Mouse (Mus musculus): ENCODE data around the gene 1700024G13Rik.

1700024G13Rik gene

DNA sequence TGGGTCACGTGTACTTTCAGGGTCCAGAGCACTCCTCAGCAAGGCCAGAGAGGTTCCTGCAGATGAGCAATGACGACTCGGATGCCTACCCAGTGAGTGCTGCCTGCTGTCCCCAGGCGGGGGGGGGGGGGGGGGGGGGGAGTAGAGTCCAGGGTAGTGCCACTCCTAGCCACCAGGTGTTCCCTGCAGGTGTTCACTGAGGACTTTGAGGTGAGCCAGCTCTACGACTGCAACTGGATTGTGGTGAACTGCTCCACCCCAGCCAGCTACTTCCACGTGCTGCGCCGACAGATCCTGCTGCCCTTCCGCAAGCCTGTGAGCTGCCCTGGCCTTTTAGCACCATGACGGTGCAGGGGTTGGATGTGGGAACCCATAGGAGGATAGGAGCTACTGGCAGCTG, 43.5 kb downstream of the 1700024G13Rik start:
- Histone ChIP-seq H3K27me3 (ENCODE audit: insufficient read depth, low read length) (no peaks in the 10 kb centered on the region), H3K4me1 (replicated peaks; ENCODE audit: low read depth, low read length) (0 out of 2 replicates have a peak, but pooled peaks cover 8% of the 10 kb centered on the region)

DNA sequence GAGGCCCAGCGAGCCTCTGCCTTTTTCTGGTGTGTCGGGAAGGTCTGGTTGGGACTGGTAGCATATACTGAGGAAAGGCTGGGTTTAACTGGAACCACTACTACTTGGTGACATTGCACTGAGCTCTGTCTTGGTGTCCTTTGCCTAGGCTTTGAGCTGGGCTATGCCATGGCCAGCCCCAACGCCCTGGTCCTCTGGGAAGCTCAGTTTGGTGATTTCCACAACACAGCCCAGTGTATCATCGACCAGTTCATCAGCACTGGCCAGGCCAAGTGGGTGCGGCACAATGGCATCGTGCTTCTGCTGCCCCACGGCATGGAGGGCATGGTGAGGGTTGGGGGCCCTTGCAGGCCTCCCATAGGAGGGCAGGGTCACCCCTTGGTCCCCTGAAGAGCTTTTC, 44.0 kb downstream of the 1700024G13Rik start:
- H3K9me3 ChIP-seq (ENCODE audit: low read length): no peaks in the 10 kb centered on the region
- H3K4me3 ChIP-seq (replicated peaks; ENCODE audit: low read length): no peak overlapping the region
- H3K27me3 ChIP-seq (ENCODE audit: insufficient read depth, low read length): no peaks in the 10 kb centered on the region
- TF ChIP-seq CTCF (conservative IDR thresholded peaks at IDR 0.05; ENCODE audit: low read length): no peak
- TF ChIP-seq NANOG (IDR thresholded peaks at IDR 0.05; ENCODE audit: borderline replicate concordance, low read length): no peak
- no peak for TF ChIP-seq POU5F1 (IDR thresholded peaks at IDR 0.05; ENCODE audit: borderline replicate concordance, low read length)
- H3K36me3 ChIP-seq (ENCODE audit: insufficient read depth, low read length): peaks cover 100% of the 10 kb centered on the region
- 0 out of 2 replicates have a peak, but pooled peaks cover 8% of the 10 kb centered on the region for H3K4me1 ChIP-seq (replicated peaks; ENCODE audit: low read depth, low read length)

More for the DNA sequence above, 43.5 kb downstream of the 1700024G13Rik start:
- H3K9me3 ChIP-seq (ENCODE audit: low read length): no peaks in the 10 kb centered on the region
- H3K36me3 ChIP-seq (ENCODE audit: insufficient read depth, low read length): peaks cover 98% of the 10 kb centered on the region
- H3K4me3 ChIP-seq (replicated peaks; ENCODE audit: low read length): no peak overlapping the region
- no peak for TF ChIP-seq CTCF (conservative IDR thresholded peaks at IDR 0.05; ENCODE audit: low read length)
- no peak for TF ChIP-seq POU5F1 (IDR thresholded peaks at IDR 0.05; ENCODE audit: borderline replicate concordance, low read length)
- no peak for TF ChIP-seq NANOG (IDR thresholded peaks at IDR 0.05; ENCODE audit: borderline replicate concordance, low read length)

DNA sequence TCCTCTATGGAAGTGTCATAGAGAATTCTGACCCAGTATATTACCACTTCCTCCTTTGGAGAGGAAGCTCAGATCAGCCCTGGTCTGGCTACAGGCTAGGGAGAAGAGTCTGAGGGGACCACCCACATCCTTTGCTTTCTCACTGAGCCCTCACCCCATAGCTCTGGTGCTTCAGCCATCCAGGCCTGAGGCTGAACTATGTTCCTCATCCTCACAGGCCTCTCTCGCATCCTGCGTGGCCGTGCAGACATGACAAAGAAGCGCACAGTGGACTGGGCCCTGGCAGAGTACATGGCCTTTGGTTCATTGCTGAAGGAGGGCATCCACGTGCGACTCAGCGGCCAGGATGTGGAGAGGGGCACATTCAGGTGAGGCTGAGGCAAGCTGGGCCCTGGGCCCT, 46.4 kb downstream of the 1700024G13Rik start:
- peaks cover 100% of the 10 kb centered on the region for H3K36me3 ChIP-seq (ENCODE audit: insufficient read depth, low read length)
- TF ChIP-seq NANOG (IDR thresholded peaks at IDR 0.05; ENCODE audit: borderline replicate concordance, low read length) (no peak), POU5F1 (IDR thresholded peaks at IDR 0.05; ENCODE audit: borderline replicate concordance, low read length) (no peak)
- H3K27me3 ChIP-seq (ENCODE audit: insufficient read depth, low read length): no peaks in the 10 kb centered on the region

DNA sequence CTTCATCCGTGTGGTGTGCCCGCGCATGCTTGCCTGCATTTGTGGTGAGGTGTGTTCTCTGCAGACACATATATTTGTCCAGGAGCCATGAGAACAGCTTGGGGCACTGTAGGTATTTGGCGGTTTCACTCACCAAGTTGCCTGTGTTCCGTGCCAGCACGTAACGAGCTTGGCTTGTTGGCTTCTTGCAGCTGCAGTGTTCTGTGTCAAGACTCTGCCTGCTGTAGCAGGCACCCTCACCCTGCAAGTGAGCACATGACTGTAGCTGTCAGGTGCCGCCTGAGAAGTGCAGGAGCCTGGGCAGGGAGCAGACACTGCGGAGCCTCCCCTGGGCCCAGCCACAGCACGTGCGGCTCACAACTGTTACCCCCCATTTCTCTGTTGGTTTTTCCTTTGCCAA, 51.6 kb downstream of the 1700024G13Rik start:
- TF ChIP-seq POU5F1 (IDR thresholded peaks at IDR 0.05; ENCODE audit: borderline replicate concordance, low read length): no peak
- TF ChIP-seq NANOG (IDR thresholded peaks at IDR 0.05; ENCODE audit: borderline replicate concordance, low read length): no peak
- no peak for TF ChIP-seq CTCF (conservative IDR thresholded peaks at IDR 0.05; ENCODE audit: low read length)
- H3K4me1 ChIP-seq (replicated peaks; ENCODE audit: low read depth, low read length): no peaks in the 10 kb centered on the region; the same call in 1 of the 2 replicates
- H3K27me3 ChIP-seq (ENCODE audit: insufficient read depth, low read length): no peaks in the 10 kb centered on the region
- no peaks in the 10 kb centered on the region for H3K9me3 ChIP-seq (ENCODE audit: low read length)
- H3K4me3 ChIP-seq (replicated peaks; ENCODE audit: low read length): no peak overlapping the region
- peaks cover 100% of the 10 kb centered on the region for H3K36me3 ChIP-seq (ENCODE audit: insufficient read depth, low read length)

More for the DNA sequence above, 46.4 kb downstream of the 1700024G13Rik start:
- Histone ChIP-seq H3K4me1 (replicated peaks; ENCODE audit: low read depth, low read length) (0 out of 2 replicates have a peak, but pooled peaks cover 8% of the 10 kb centered on the region), H3K4me3 (replicated peaks; ENCODE audit: low read length) (no peak overlapping the region), H3K9me3 (ENCODE audit: low read length) (no peaks in the 10 kb centered on the region)

DNA sequence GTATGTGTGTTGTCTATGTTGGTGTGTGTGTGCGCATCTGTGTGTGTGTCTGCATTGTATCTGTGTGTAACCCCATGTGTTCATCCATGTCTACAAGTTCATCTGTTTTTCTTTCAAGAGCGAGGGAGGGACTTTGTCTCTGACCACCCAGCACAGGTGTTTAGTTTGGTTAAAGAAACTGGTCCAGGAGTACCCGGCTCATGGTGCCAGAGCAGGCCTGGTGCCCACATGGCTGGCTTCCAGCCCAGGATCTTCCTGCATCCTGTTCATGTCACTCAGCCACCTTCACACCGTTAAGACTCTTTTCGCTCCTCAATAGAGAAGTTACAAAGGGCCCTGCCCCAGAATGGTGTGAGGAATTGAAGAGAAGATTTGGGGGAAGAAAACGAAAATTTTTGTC, 52.2 kb downstream of the 1700024G13Rik start:
- TF ChIP-seq NANOG (IDR thresholded peaks at IDR 0.05; ENCODE audit: borderline replicate concordance, low read length) (no peak), POU5F1 (IDR thresholded peaks at IDR 0.05; ENCODE audit: borderline replicate concordance, low read length) (no peak), CTCF (conservative IDR thresholded peaks at IDR 0.05; ENCODE audit: low read length) (no peak)
- peaks cover 96% of the 10 kb centered on the region for H3K36me3 ChIP-seq (ENCODE audit: insufficient read depth, low read length)

DNA sequence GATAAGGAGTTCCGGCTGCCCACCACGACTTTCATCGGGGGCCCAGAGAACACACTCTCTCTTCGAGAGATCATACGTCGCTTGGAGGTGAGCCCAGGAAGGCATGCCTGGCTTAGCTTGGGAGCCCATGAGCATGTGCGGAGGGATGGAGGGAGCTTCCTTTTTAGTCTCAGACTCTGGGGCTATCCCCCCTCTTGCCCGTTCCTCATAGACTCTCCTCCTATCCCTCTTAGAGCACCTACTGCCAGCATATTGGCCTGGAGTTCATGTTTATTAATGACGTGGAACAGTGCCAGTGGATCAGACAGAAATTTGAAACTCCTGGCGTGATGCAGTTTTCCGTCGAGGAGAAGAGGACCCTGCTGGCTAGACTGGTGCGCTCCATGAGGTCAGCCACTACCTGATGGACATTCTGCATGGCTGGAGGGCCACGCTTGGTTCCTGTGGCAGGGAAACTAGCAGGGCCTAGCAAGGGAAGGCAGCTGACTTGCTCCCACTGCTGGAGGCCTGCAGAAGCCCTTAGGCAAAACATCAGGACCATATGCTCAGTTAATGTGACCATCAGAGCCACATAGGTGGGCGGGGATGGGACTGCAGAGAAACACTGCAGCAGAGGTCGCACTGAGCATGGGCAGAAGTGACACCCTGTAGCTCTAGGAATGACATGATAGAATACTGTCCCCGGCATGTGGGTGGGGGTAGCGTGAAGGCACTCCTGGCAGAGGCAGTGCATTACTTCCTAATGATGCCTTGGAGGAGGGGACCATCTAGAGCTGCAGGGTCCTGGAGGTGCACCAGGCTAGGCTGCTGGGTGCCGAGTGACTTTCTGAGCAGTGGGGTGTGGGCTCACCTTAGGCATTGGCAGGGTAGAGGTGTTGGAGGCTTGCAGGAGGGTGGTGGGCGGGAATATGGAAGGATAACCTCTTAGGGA, 55.4 kb downstream of the 1700024G13Rik start:
- TF ChIP-seq NANOG (IDR thresholded peaks at IDR 0.05; ENCODE audit: borderline replicate concordance, low read length): no peak
- TF ChIP-seq POU5F1 (IDR thresholded peaks at IDR 0.05; ENCODE audit: borderline replicate concordance, low read length): no peak
- no peak for TF ChIP-seq CTCF (conservative IDR thresholded peaks at IDR 0.05; ENCODE audit: low read length)
- no peaks in the 10 kb centered on the region for H3K27me3 ChIP-seq (ENCODE audit: insufficient read depth, low read length)
- no peaks in the 10 kb centered on the region; the same call in 1 of the 2 replicates for H3K4me1 ChIP-seq (replicated peaks; ENCODE audit: low read depth, low read length)
- H3K4me3 ChIP-seq (replicated peaks; ENCODE audit: low read length): no peak overlapping the region
- H3K36me3 ChIP-seq (ENCODE audit: insufficient read depth, low read length): peaks cover 86% of the 10 kb centered on the region
- H3K9me3 ChIP-seq (ENCODE audit: low read length): no peaks in the 10 kb centered on the region

More for the DNA sequence above, 52.2 kb downstream of the 1700024G13Rik start:
- H3K4me3 ChIP-seq (replicated peaks; ENCODE audit: low read length): no peak overlapping the region
- H3K27me3 ChIP-seq (ENCODE audit: insufficient read depth, low read length): no peaks in the 10 kb centered on the region
- H3K9me3 ChIP-seq (ENCODE audit: low read length): no peaks in the 10 kb centered on the region
- no peaks in the 10 kb centered on the region; the same call in 1 of the 2 replicates for H3K4me1 ChIP-seq (replicated peaks; ENCODE audit: low read depth, low read length)

DNA sequence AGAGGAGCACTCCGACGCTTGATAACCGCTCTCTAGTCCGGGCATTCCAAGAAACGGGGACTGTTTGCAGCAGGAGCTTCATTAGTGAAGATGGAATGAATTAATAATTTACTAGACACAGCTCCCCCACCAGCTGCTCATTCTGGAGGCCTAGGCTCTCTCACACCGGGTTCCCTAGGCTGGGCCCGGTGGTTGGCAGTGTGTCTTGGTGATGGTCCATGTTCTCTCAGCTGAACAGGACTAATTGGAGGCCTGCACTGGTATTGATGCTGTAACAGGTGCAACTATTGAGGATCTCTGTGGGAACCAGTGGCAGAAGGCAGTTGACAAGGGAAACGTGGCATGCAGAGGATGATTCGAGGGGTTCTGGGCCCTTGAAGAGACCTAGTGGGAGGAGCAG, 60.8 kb downstream of the 1700024G13Rik start:
- Histone ChIP-seq H3K36me3 (ENCODE audit: insufficient read depth, low read length) (peaks cover 75% of the 10 kb centered on the region), H3K4me3 (replicated peaks; ENCODE audit: low read length) (no peak overlapping the region), H3K4me1 (replicated peaks; ENCODE audit: low read depth, low read length) (peaks cover 28% of the 10 kb centered on the region), H3K9me3 (ENCODE audit: low read length) (no peaks in the 10 kb centered on the region), H3K27me3 (ENCODE audit: insufficient read depth, low read length) (no peaks in the 10 kb centered on the region)
- TF ChIP-seq POU5F1 (IDR thresholded peaks at IDR 0.05; ENCODE audit: borderline replicate concordance, low read length) (no peak), NANOG (IDR thresholded peaks at IDR 0.05; ENCODE audit: borderline replicate concordance, low read length) (no peak)
